ENCODE assay signal across 17 mouse cellular contexts in the genomic region with DNA sequence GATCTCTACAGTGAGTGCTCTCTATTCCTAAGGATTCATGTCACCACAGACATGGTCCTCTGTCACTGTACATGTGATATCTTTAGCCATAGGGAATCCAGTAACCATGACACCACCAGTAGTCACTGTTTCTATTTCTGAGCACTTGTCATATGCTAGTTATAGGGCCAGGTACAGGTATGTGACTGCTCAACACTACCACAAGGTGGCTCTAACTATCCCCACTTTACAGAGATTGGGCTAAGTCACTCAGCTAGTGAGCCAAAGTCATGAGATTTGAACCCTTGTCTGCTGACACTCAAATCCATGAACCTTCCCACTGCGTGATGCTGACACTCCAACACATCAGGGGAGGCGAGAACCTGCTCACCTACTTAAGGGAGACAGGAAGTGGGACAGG.
A peak's percentile ranks its signal among the peaks of the same experiment; 100 is the strongest.
DNase-seq lines count a peak whose midpoint lies in the region; ATAC-seq and TF ChIP-seq lines count a peak whose summit lies in the region.
"Had no signal": no experiment of that assay in that cellular context is flagged by ENCODE, and none has a peak within 500 bp of the region (broad histone marks: within the 10 kb centered on the region; RNA-seq: fewer than 3 reads in every experiment).

No protein-coding gene starts in this region.

- peak; percentile 35; the same call in 1 of the 2 replicates for ATAC-seq in kidney, embryonic 14.5 days (ENCODE audit: low FRiP score, low TSS enrichment)
- ATAC-seq in kidney, embryonic 15.5 days (replicated peaks; ENCODE audit: low FRiP score) = no peak
- ATAC-seq in megakaryocyte-erythroid progenitor cell, adult 5-6 weeks (replicated peaks; ENCODE audit: low FRiP score, low TSS enrichment, poor library complexity, severe bottlenecking) = 0 out of 2 replicates have a peak, but pooled peaks have one; percentile 54
- ATAC-seq: midbrain, embryonic 16.5 days had no signal

- peak; percentile 10 for DNase-seq in thymus, postnatal 0 days (ENCODE audit: low spot score)
- DNase-seq in thymus, adult 18-20 months = no peak
- peak; percentile 25 for DNase-seq in MEL (ENCODE audit: low read depth, low spot score)
- no peak for DNase-seq in cerebellum, adult 9-11 months
- DNase-seq in layer of hippocampus, adult 11-12 months (ENCODE audit: low spot score) = no peak
- DNase-seq: cerebellum, postnatal 14 days; heart, adult 11 months; kidney, postnatal 14 days; right cerebral cortex, adult 18-20 months had no signal

- TF ChIP-seq CTCF in MEL (IDR thresholded peaks at IDR 0.05 in 2 of 3, conservative IDR thresholded peaks at IDR 0.05 in 1 of 3; ENCODE audit: control insufficient read depth in 1 of 3, insufficient read depth in 1 of 3, low read depth in 2 of 3, low read length in 3 of 3, poor library complexity in 1 of 3, severe bottlenecking in 1 of 3) = peak in 2 of 3 experiments; percentile 15 to 45; a peak in 3 of 6 replicates

- no peak for TF ChIP-seq EP300 in MEL (IDR thresholded peaks at IDR 0.05; ENCODE audit: low read depth in 1 of 2, low read length in 2 of 2)

- TF ChIP-seq RAD21 in MEL (IDR thresholded peaks at IDR 0.05; ENCODE audit: low read depth, low read length) = peak; percentile 30

- no peak for TF ChIP-seq POLR2A in MEL (IDR thresholded peaks at IDR 0.05; ENCODE audit: control insufficient read depth in 1 of 2, insufficient read depth in 1 of 2, low read depth in 1 of 2, low read length in 2 of 2, poor library complexity in 1 of 2)

- H3K4me1 ChIP-seq in kidney, embryonic 14.5 days (ENCODE audit: control insufficient read depth, insufficient read depth, low read length) = no peaks in the 10 kb centered on the region
- H3K4me1 ChIP-seq in kidney, embryonic 15.5 days = no peaks in the 10 kb centered on the region
- no peaks in the 10 kb centered on the region for H3K4me1 ChIP-seq in MEL (ENCODE audit: control insufficient read depth in 1 of 2, insufficient read depth in 2 of 2, low read length in 2 of 2)
- H3K4me1 ChIP-seq: forebrain, embryonic 12.5 days; heart, embryonic 15.5 days; lung, embryonic 15.5 days had no signal

- no peaks in the 10 kb centered on the region; the same call in 1 of the 2 replicates for H3K9me3 ChIP-seq in kidney, embryonic 14.5 days (ENCODE audit: control insufficient read depth, low read length)
- no peaks in the 10 kb centered on the region for H3K9me3 ChIP-seq in kidney, embryonic 15.5 days (replicated peaks)
- no peaks in the 10 kb centered on the region for H3K9me3 ChIP-seq in MEL (replicated peaks; ENCODE audit: insufficient read depth, low read length)
- H3K9me3 ChIP-seq: forebrain, embryonic 12.5 days; heart, embryonic 15.5 days had no signal

- no peaks in the 10 kb centered on the region for H3K79me2 ChIP-seq in MEL (ENCODE audit: control insufficient read depth, insufficient read depth, low read length, poor library complexity)

- H3K36me3 ChIP-seq in kidney, embryonic 14.5 days (ENCODE audit: control insufficient read depth, insufficient read depth, low read length) = no peaks in the 10 kb centered on the region
- H3K36me3 ChIP-seq in kidney, embryonic 15.5 days = no peaks in the 10 kb centered on the region
- H3K36me3 ChIP-seq in MEL (ENCODE audit: control insufficient read depth in 1 of 2, insufficient read depth in 2 of 2, low read length in 2 of 2) = no peaks in the 10 kb centered on the region
- H3K36me3 ChIP-seq: forebrain, embryonic 12.5 days; heart, embryonic 15.5 days; limb, embryonic 13.5 days; lung, embryonic 15.5 days had no signal

- no peak overlapping the region for H3K4me2 ChIP-seq in kidney, embryonic 14.5 days (replicated peaks; ENCODE audit: low read depth, low read length)
- H3K4me2 ChIP-seq in kidney, embryonic 15.5 days = no peak overlapping the region
- H3K4me2 ChIP-seq: forebrain, embryonic 12.5 days; heart, embryonic 15.5 days; limb, embryonic 13.5 days; lung, embryonic 15.5 days had no signal

- 87% methylated on average over 2 of the region's 2 CpGs for WGBS in kidney, embryonic 14.5 days
- WGBS in kidney, embryonic 15.5 days = 85% methylated on average over 2 of the region's 2 CpGs

- no peak overlapping the region for H3K27ac ChIP-seq in kidney, embryonic 14.5 days (ENCODE audit: low read depth, low read length)
- H3K27ac ChIP-seq in kidney, embryonic 15.5 days = no peak overlapping the region
- H3K27ac ChIP-seq in MEL (ENCODE audit: control insufficient read depth, low read depth, low read length) = no peak overlapping the region
- H3K27ac ChIP-seq: forebrain, embryonic 12.5 days; heart, embryonic 15.5 days; limb, embryonic 13.5 days; lung, embryonic 15.5 days had no signal

- no peak overlapping the region for H3K4me3 ChIP-seq in kidney, embryonic 14.5 days (ENCODE audit: low read length)
- no peak overlapping the region for H3K4me3 ChIP-seq in kidney, embryonic 15.5 days (replicated peaks)
- H3K4me3 ChIP-seq in MEL (ENCODE audit: control insufficient read depth in 1 of 2, insufficient read depth in 1 of 2, low read depth in 2 of 2, low read length in 2 of 2) = no peak overlapping the region
- H3K4me3 ChIP-seq: forebrain, embryonic 12.5 days; heart, embryonic 15.5 days; limb, embryonic 13.5 days; lung, embryonic 15.5 days had no signal

- H3K9ac ChIP-seq in kidney, embryonic 14.5 days (ENCODE audit: low read depth, low read length) = no peak overlapping the region
- no peak overlapping the region for H3K9ac ChIP-seq in kidney, embryonic 15.5 days
- no peak overlapping the region for H3K9ac ChIP-seq in MEL (ENCODE audit: control insufficient read depth, low read depth, low read length, poor library complexity, severe bottlenecking)
- H3K9ac ChIP-seq: forebrain, embryonic 12.5 days; heart, embryonic 15.5 days; limb, embryonic 13.5 days; lung, embryonic 15.5 days had no signal

- no peaks in the 10 kb centered on the region; the same call in 1 of the 2 replicates for H3K27me3 ChIP-seq in kidney, embryonic 14.5 days (ENCODE audit: control insufficient read depth, insufficient read depth, low read length)
- H3K27me3 ChIP-seq in kidney, embryonic 15.5 days = peaks cover 14% of the 10 kb centered on the region
- no peaks in the 10 kb centered on the region; a peak in 1 of 4 replicates for H3K27me3 ChIP-seq in MEL (ENCODE audit: control insufficient read depth in 1 of 2, insufficient read depth in 2 of 2, low read length in 2 of 2)
- H3K27me3 ChIP-seq: forebrain, embryonic 12.5 days; heart, embryonic 15.5 days; limb, embryonic 13.5 days; lung, embryonic 15.5 days had no signal

TF ChIP-seq in MEL, 35 proteins besides CTCF, POLR2A, EP300 and RAD21:
- TF ChIP-seq SMC3 (IDR thresholded peaks at IDR 0.05; ENCODE audit: low read depth, low read length) (peak; percentile 57), ELF1 (IDR thresholded peaks at IDR 0.05; ENCODE audit: low read depth, low read length) (no peak), TBP (IDR thresholded peaks at IDR 0.05; ENCODE audit: low read depth, low read length) (no peak), ZC3H11A (IDR thresholded peaks at IDR 0.05; ENCODE audit: low read depth, low read length) (peak; percentile 14; the same call in 1 of the 2 replicates)

Comparison
In these comparisons a context has a peak if more than half of its experiments do, and no peak if none do; other contexts are left out.
1. DNase-seq: peak in thymus, postnatal 0 days (single experiment) and MEL (single experiment); none in thymus, adult 18-20 months (0 of 2), cerebellum, adult 9-11 months (single experiment) and layer of hippocampus, adult 11-12 months (single experiment).